Mouse (Mus musculus) layer of hippocampus, adult 8-10 months (tissue): Measurements from ENCODE around the gene Clasp2. TPM values are rescaled to one million over a fixed set of nuclear protein-coding genes. Genes with fewer than 3 reads are reported as not detected.

Source experiments
- DNase-seq, 2 experiments: peaks; one replicate each; pipeline ENCODE4 v3.0.0; 2022; ENCODE audit warnings: low spot score in 2 of 2
- total RNA-seq, 4 experiments: library from RNA; stranded (reverse); gene quantifications; 2 replicates each; pipeline ENCODE4 v1.2.4; 2022

Clasp2 gene
- total RNA-seq, 4 experiments from 2014 or later, result 189 to 217 (median 199) TPM

GRCm38 (mm10) chr9:113930534-113931374 is 189.5 kb downstream of the Clasp2 start, which contains the start of gene Ubp1:
Gene Ubp1 (plus strand): TSS chr9:113930934.
- peak; percentile 98 for DNase-seq

GRCm38 (mm10) chr9:113931375-113932099 is 190.3 kb downstream of the Clasp2 start:
- peak in 1 of 2 experiments; percentile 12 for DNase-seq

DNA sequence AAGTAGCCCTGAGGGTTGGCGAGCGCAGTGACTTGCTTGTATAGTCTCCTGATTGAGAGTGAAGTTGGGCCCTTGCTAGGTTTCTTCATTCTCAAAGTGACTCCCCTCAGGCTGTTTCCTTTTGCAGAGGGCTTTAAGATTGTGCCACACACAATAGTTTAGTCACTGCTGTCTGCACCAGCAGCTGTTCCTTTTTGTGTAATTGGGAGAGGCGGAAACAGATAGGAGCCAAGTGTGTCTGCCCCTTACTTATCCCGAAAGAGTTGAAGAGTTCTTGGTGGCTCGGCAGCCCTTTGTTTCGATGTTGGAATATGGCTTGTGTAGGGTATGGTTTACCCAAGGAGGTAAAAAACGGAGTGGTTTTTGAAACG is 190.8 kb downstream of the Clasp2 start:
- DNase-seq, result no peak

DNA sequence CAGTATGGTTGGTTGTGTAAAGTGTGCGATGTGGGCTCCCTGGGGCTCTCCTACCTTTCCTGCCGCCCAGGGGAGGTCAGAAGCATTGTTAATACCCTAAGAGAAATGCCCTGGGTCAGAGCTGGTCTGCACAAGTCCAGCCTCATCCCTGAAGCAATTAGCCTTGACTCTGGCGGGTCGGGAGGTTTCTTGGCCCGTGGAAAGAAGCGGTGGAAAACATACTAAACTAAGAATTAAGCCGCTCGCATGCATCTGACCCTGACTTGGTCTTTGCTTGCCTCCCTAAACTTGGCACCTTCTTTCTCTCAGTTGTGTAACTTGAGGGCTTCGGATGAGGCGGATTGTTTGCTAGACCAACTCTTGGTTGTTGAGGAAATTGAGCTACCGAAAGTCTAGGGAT is 191.2 kb downstream of the Clasp2 start:
- no peak for DNase-seq

GRCm38 (mm10) chr9:113935638-113936037 is 194.4 kb downstream of the Clasp2 start:
- DNase-seq, result no peak

GRCm38 (mm10) chr9:113939063-113939850 is 198.0 kb downstream of the Clasp2 start:
- peak in 1 of 2 experiments; percentile 31 for DNase-seq

GRCm38 (mm10) chr9:113941103-113941805 is 200.0 kb downstream of the Clasp2 start:
- no peak for DNase-seq

- DNase-seq, result no peak
These were observed 202.1 kb downstream of the Clasp2 start for GRCm38 (mm10) chr9:113943372-113943771.

GRCm38 (mm10) chr9:113947216-113947615 is 205.9 kb downstream of the Clasp2 start:
- no peak for DNase-seq

DNA sequence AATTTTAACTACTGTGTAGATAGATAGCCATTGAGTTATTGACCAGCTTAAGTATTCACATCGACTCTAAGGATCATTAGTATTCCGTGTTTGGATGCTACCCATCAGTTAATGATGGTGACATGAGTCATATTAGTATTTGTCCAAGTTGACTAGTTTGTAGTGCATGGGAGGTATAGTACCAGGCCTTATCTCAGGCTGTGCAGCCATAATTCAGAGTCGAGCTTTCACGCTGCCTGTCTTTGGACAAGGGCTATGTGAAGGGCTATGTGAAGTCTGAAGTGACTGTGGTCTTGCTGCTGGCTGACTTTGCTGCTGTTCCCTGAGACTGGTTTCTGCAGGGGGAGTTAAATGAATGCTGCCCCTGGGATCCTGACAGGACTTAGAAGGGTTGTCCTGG is 216.5 kb downstream of the Clasp2 start:
- DNase-seq, result no peak

DNA sequence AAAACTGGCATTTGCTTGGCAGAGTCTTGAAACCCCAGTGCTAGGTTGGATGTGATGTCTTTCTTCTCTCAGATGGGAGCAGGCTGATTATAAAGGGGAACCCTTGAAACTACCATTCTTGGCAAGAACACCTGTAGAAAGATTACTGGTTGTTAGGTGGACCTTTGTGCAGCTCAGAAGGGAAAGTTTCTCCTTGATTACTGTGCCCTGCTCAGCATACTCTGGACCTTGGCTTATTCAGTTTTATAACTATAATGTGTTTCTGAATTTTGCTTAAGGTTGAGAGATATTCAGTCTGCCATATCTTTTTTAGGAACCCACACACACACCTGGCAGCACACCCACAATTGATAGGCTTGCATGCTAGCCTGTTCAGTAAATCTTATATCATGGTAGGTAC is 222.4 kb downstream of the Clasp2 start:
- no peak for DNase-seq

GRCm38 (mm10) chr9:113964415-113964814 is 223.1 kb downstream of the Clasp2 start:
- no peak for DNase-seq

- no peak for DNase-seq
These were observed 225.6 kb downstream of the Clasp2 start for GRCm38 (mm10) chr9:113966838-113967237.

- DNase-seq, result no peak
These were observed 227.7 kb downstream of the Clasp2 start for GRCm38 (mm10) chr9:113968967-113969366.

Other genes with a start within 250 kb of the Clasp2 start
- 10 to 100 TPM; 65.8 to 74.4 (median 68.9) TPM for gene Pdcd6ip, start 33.2 kb upstream of the Clasp2 start, total RNA-seq
- gene Ubp1, start 189.5 kb downstream of the Clasp2 start, total RNA-seq, result 10 to 100 TPM; 68.5 to 87.8 (median 80.9) TPM